In genomic region chr5:37029326-37029905, GRCm38 (mm10) we compare ENCODE assay signal across 8 mouse cellular contexts. TPM values are rescaled to one million over a fixed set of nuclear protein-coding genes. Genes with fewer than 3 reads are reported as not detected.
DNase-seq lines count a peak whose midpoint lies in the region; ATAC-seq and TF ChIP-seq lines count a peak whose summit lies in the region.

No protein-coding gene starts in this region.

- H3K4me2 ChIP-seq in lung, embryonic 15.5 days = peak overlapping the region; percentile 98
- H3K4me2 ChIP-seq in hindbrain, embryonic 13.5 days = peak overlapping the region; percentile 86

- peak; percentile 36 for DNase-seq in adrenal gland, adult 2 months
- DNase-seq in adrenal gland, postnatal 4 days (ENCODE audit: low spot score in 2 of 2) = no peak
- no peak for DNase-seq in lung, postnatal 4 days
- DNase-seq in neural tube, embryonic 10.5 days (ENCODE audit: extremely low spot score, low spot score) = peak; percentile 26
- DNase-seq in lung, adult 2 months = no peak

- no peak overlapping the region for H3K27ac ChIP-seq in lung, embryonic 15.5 days
- H3K27ac ChIP-seq in hindbrain, embryonic 13.5 days = peak overlapping the region; percentile 86; the same call in 1 of the 2 replicates

- TF ChIP-seq CTCF in lung, adult 2 months (IDR thresholded peaks at IDR 0.05; ENCODE audit: insufficient read depth, low read length) = no peak

- no peak for TF ChIP-seq POLR2A in lung, adult 2 months (IDR thresholded peaks at IDR 0.05; ENCODE audit: borderline replicate concordance, extremely low read depth, low read depth, low read length)

- no peak overlapping the region for H3K9ac ChIP-seq in lung, embryonic 15.5 days
- H3K9ac ChIP-seq in hindbrain, embryonic 13.5 days = peak overlapping the region; percentile 83

- H3K36me3 ChIP-seq in lung, embryonic 15.5 days = no peaks in the 10 kb centered on the region
- no peaks in the 10 kb centered on the region for H3K36me3 ChIP-seq in hindbrain, embryonic 13.5 days

- H3K4me3 ChIP-seq in lung, embryonic 15.5 days = peak overlapping the region; percentile 53
- peak overlapping the region; percentile 70 for H3K4me3 ChIP-seq in hindbrain, embryonic 13.5 days
- no peak overlapping the region for H3K4me3 ChIP-seq in lung, adult 2 months (replicated peaks; ENCODE audit: extremely low read depth, low read depth, low read length)

- H3K9me3 ChIP-seq in lung, embryonic 15.5 days = no peaks in the 10 kb centered on the region
- no peaks in the 10 kb centered on the region for H3K9me3 ChIP-seq in hindbrain, embryonic 13.5 days

- peaks cover 8% of the 10 kb centered on the region for H3K4me1 ChIP-seq in lung, embryonic 15.5 days
- peaks cover 29% of the 10 kb centered on the region for H3K4me1 ChIP-seq in hindbrain, embryonic 13.5 days (replicated peaks)
- H3K4me1 ChIP-seq in lung, adult 2 months (ENCODE audit: control insufficient read depth, insufficient read depth, low read length) = peaks cover 4% of the 10 kb centered on the region

- no peak for ATAC-seq in lung, embryonic 15.5 days (ENCODE audit: borderline replicate concordance, extremely low read depth, low FRiP score, low TSS enrichment)
- ATAC-seq in hindbrain, embryonic 13.5 days (ENCODE audit: low FRiP score) = no peak
- no peak for ATAC-seq in megakaryocyte-erythroid progenitor cell, adult 5-6 weeks (replicated peaks; ENCODE audit: low FRiP score, low TSS enrichment, poor library complexity, severe bottlenecking)

- peaks cover 58% of the 10 kb centered on the region for H3K27me3 ChIP-seq in lung, embryonic 15.5 days
- peaks cover 60% of the 10 kb centered on the region for H3K27me3 ChIP-seq in hindbrain, embryonic 13.5 days

- 2% methylated on average over 17 of the region's 17 CpGs for WGBS in lung, embryonic 15.5 days
- WGBS in hindbrain, embryonic 13.5 days = 2% methylated on average over 17 of the region's 17 CpGs
- 2% methylated on average over 17 of the region's 17 CpGs for WGBS in lung, adult 2 months

RNA-seq across cellular contexts. Expression of gene Wfs1, which starts 40.4 kb away (rescaled TPM):
- total RNA-seq in adrenal gland, adult 2 months (2021) = 100 to 1,000 TPM in 1 of 2 experiments, 10 to 100 TPM in 1; 32.6 to 122 TPM
- polyA plus RNA-seq in adrenal gland, adult 2 months (2012; rRNA removed) = 39.2 and 91.2 TPM in 2 replicates
- total RNA-seq in adrenal gland, postnatal 4 days (2021) = 10 to 100 TPM; 16.6 to 18.5 TPM
- 8.5 and 10.1 TPM in 2 replicates for polyA plus RNA-seq in lung, embryonic 15.5 days (2015; fragmentation: Nextera tagmentation; extraction: Ambion mirVana)
- 5.0 and 6.0 TPM in 2 replicates for polyA plus RNA-seq in hindbrain, embryonic 13.5 days (2015; fragmentation: Nextera tagmentation; extraction: Ambion mirVana)
- 0.59 TPM in 1 of 2 replicates, not detected in the other for total RNA-seq in megakaryocyte-erythroid progenitor cell, adult 5-6 weeks (2014; fragmentation: Nextera tagmentation)
- not detected in 2 replicates for total RNA-seq in megakaryocyte-erythroid progenitor cell, adult 5-6 weeks (2017)
- polyA plus RNA-seq in lung, adult 2 months (2012; rRNA removed) = 15.7 and 19.3 TPM in 2 replicates

RNA-seq across cellular contexts. Expression of gene Gm1043, which starts 55.8 kb away (rescaled TPM):
- under 1 TPM; 0.23 to 0.52 TPM for total RNA-seq in adrenal gland, adult 2 months (2021)
- polyA plus RNA-seq in adrenal gland, adult 2 months (2012; rRNA removed) = 0.03 and 0.68 TPM in 2 replicates
- 1 to 10 TPM in 1 of 2 experiments, under 1 TPM in 1; 0.62 to 1.1 TPM for total RNA-seq in adrenal gland, postnatal 4 days (2021)
- polyA plus RNA-seq in lung, embryonic 15.5 days (2015; fragmentation: Nextera tagmentation; extraction: Ambion mirVana) = not detected in 2 replicates
- 1.5 and 1.6 TPM in 2 replicates for polyA plus RNA-seq in hindbrain, embryonic 13.5 days (2015; fragmentation: Nextera tagmentation; extraction: Ambion mirVana)
- 0.25 and 0.39 TPM in 2 replicates for total RNA-seq in megakaryocyte-erythroid progenitor cell, adult 5-6 weeks (2014; fragmentation: Nextera tagmentation)
- 0.15 and 0.94 TPM in 2 replicates for total RNA-seq in megakaryocyte-erythroid progenitor cell, adult 5-6 weeks (2017)
- 0.28 and 0.38 TPM in 2 replicates for polyA plus RNA-seq in lung, adult 2 months (2012; rRNA removed)

Comparison
In these comparisons a context has a peak if more than half of its experiments do, and no peak if none do; other contexts are left out.
1. DNase-seq: peak in adrenal gland, adult 2 months (single experiment) and neural tube, embryonic 10.5 days (single experiment); none in adrenal gland, postnatal 4 days (0 of 2), lung, postnatal 4 days (0 of 2) and lung, adult 2 months (single experiment).